Mouse (Mus musculus): Measurements from ENCODE around the gene Vps16. TPM values are rescaled to one million over a fixed set of nuclear protein-coding genes. Genes with fewer than 3 reads are reported as not detected.

The Vps16 gene
- 10 to 100 TPM; 78.0 to 78.3 TPM for total RNA-seq (2021)

DNA sequence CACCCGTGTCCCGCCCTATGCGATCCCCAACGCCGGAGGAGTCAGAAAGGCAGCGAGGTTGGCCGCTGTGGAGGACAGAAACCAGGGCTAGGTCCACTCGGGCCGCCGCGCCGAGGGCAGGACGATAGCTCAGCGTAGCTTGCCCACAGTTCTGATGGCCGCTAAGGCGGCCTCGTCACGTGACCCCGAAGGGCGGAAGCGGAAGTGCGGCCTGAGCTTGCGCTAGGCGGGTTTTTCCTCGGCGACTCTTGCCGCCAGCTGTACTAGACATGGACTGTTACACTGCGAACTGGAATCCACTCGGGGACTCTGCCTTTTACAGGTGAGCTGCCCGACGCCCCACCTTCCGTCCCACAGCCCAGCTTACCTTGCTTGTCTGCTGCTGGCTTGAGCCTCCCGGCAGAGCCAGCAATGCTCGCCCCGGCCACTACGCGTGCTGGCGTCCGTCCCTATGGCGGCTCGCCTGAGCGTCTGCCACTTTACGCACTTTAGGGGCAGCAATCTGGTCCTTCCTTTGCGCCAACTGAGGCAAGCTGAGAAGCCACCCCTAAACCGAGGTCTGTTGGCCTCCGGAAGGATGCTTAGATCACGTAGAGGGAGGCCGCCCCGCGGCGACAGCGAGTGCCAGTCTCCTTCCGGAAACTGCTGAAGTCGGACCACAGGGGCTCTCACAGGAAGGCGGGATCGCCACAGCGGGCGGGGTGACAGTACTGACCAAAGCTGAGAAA lies at the start of gene Vps16, which contains the start of gene Pced1a:
Gene Vps16 (plus strand): TSS at position 214 of the 728 bp plus-strand sequence.
Gene Pced1a (minus strand): TSS at position 576 of the 728 bp plus-strand sequence.
- DNase-seq (ENCODE audit: low spot score in 2 of 2): peak; percentile 95 to 96
- intact Hi-C loops (cut with DNase I): no loop called here

DNA sequence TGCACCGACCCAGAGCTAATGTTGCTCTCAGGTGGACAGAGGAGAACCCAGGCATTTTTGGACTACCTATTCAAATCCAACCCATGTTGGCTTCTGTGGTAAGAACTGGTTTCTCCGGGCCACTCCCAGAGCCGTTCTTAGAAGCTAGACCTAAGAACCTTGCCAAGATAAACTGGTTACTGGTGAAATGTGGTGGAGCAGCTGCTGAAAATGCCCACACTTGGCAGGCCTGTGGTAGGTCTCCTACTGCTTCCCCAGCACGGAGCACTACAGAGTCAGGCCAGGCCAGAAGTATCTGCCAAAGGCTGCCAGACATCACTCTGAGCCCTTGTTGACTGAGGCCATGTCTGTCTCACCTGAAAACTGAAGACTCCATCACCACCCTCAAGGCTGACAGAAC lies 49.2 kb upstream of the Vps16 start:
- intact Hi-C loops (cut with DNase I): no loop called here
- no peak for DNase-seq (ENCODE audit: low spot score in 2 of 2)

DNA sequence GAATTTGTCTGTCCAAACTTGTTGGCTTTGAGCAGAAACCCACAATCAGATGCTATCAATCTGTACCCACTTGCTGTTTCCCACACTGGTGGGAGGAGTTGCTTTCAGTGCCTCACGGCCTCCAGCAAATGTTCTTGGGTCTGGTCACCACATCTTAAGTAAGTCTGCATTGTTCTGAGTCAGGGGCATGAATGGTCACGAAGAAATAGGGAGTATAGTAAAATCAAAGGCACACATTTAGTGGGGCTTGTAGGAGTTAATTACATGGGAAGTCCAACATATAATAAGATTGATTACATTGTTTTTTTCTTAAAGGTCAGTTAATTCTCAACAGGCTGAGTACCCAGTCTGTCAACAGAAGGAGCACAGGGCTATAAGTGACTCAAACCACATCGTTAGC lies 40.9 kb upstream of the Vps16 start:
- intact Hi-C loops (cut with DNase I): no loop called here
- DNase-seq (ENCODE audit: low spot score in 2 of 2): no peak

DNA sequence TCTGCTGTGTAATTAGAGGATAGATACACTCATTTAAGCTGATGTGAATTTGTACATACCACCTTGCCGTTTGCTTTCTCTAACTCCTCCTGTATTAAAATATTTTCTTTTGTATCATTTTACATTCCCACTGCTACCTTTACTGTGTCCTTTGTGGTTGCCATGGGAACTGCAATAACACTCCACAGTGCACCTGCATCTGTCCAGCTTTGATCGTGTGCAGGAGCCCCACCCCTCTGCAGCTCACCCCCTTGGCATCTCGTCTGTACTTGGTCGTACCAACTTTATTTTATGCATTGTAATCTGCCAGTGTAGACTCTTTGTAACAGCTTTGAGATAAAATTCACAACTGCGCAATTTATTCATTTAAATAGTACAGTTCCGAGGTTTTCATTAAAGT lies 40.2 kb upstream of the Vps16 start:
- DNase-seq (ENCODE audit: low spot score in 2 of 2): no peak
- intact Hi-C loops (cut with DNase I): no loop called here

DNA sequence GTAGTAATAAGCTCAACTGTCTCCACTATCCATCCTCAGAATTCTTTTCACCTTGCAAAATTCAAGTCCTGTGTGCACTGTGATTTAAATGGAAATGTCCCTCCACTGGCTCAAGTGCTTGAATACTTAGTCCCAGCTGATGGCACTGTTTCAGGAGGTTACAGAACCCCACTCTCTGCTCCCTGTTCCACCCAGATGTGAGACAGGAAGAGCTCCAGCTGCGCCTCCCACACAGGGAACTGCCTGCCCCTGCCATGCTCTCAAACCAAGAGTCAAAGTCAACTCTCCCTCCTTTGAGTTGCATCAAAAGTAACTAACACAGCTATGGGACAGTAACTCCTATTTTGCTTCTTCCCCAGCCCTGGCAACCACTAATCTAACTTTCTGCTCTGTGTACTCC lies 37.9 kb upstream of the Vps16 start:
- DNase-seq (ENCODE audit: low spot score in 2 of 2): no peak
- intact Hi-C loops (cut with DNase I): no loop called here

DNA sequence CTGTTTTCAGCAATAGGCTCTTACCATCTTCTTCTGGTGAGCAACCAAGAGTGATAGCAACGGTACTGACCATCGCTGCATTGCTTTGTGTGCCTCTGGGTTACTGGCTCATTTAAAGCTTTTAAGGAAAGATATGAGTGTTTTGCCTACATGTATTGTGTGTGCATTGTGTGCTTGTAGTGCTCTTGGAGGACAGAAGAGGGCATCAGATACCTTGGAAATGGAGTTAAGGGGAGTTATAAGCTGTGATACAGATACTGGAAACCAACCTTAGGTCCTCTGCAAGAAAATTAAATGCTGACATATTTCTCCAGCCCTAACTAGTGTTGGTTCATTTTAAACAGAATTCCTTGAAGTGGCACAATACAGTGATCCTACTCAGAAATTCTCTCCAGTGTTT lies 35.3 kb upstream of the Vps16 start:
- intact Hi-C loops (cut with DNase I): no loop called here
- no peak for DNase-seq (ENCODE audit: low spot score in 2 of 2)

DNA sequence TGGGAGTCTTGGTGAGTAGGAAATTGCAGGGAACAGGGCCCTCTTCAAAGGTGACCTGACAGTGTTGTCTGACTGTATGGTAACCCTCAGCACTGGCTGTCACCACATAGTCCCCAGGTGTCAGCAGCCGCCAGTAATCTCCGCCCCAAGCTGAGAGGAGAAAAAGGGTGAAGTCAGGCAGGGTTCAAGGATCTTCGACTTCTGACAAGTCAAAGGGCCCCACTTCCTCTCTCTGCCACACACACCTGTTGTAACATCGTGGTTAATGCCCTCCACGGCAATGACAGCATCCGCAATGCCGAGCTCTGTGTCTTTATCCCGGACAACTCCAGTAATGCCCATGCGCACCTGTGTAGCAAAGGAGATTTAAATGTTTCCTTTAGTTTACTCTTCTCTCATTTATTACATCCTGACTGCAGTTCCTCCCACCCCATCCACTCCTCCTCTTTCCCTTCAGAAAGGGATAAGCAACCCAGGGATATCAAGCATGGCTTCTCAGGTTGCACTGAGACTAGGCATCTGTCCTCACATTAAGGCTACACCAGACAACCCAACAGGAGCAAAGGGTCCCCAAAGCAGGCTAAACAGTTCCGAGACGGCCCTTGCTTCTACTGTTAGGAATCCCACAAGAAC lies 33.0 kb upstream of the Vps16 start:
- intact Hi-C loops (cut with DNase I): no loop called here

DNA sequence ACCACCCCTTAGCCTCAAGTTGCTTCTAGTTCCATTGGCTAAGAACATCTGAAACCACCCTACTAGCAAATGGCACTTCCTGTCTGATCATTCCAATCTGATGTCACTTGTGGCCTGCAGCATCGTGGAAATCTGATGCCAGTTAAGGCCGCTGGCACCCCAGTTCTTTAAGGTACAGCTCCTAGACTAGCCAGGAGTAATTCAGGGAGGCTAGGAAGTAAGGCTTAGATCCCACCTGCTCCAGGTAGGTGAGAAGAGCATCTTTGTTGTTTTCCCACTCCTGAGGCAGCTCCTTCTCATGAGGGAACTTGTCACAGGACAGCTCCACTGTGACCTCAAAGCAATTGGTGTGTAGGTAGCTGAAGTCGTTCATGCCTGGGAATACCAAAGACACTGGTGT lies 31.3 kb upstream of the Vps16 start:
- no peak for DNase-seq (ENCODE audit: low spot score in 2 of 2)
- intact Hi-C loops (cut with DNase I): no loop called here

More for the DNA sequence above, 33.0 kb upstream of the Vps16 start:
- no peak for DNase-seq (ENCODE audit: low spot score in 2 of 2)

DNA sequence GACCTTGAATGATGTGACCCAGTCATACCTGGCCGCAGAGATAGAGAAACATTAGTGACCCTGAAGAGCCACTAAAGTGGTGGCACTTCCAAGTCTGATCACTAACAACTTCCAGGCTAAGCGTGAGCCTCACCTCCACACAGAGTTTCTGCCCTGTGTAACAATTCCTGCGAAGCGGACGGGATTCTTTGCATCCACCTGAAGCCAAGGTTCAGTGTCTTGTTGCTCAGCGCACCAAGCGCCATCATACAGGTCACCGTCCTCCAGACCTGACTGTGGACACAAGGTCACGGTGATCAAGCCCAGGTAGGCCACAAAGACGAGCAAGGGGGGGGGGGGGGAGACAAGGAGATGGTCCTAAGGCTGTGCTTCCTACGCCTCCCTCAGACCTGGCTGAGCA lies 28.4 kb upstream of the Vps16 start:
- no peak for DNase-seq (ENCODE audit: low spot score in 2 of 2)
- intact Hi-C loops (cut with DNase I): no loop called here

DNA sequence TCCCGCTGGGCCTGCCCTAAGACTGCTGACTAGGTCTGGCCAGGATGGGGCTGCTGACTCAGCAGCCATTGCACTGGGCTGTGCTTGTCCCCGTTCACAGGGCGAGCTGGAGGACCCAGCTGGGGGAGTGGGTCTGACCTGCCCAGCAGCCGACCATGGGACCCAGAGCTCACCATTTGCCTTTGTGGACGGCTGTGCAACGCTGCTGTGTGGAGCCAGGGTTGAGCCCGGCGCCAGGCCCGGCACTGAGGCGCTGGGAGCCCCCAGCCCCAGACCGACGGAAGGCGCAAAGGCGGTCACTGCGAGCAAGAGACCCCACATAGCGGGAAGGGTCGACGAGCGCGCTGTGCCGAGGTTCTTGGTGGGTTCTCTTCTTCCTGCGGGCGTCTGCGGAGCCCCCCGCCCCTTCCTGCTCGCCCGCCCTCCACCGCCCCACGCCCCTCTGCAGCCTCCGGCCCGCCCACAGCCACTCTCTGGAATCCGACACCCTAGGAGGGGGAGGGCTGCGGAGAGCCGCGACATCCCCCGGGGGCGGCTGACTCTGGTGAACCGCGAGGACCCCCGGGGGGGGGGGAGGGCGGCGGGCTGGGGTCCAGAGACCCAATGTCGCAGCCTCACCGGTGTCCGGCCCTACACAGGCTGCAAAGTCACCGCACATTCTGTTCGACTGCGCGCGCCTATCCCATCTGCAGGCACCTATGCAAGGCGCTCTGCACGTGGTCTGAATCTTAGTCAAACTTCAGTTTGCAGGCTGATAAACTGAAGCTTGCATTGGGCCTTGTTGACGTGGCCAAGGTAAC lies 26.8 kb upstream of the Vps16 start, which contains the start of gene Cpxm1:
Gene Cpxm1 (minus strand): TSS at position 389 of the 800 bp plus-strand sequence.
- no peak for DNase-seq (ENCODE audit: low spot score in 2 of 2)
- intact Hi-C loops (cut with DNase I): no loop called here

DNA sequence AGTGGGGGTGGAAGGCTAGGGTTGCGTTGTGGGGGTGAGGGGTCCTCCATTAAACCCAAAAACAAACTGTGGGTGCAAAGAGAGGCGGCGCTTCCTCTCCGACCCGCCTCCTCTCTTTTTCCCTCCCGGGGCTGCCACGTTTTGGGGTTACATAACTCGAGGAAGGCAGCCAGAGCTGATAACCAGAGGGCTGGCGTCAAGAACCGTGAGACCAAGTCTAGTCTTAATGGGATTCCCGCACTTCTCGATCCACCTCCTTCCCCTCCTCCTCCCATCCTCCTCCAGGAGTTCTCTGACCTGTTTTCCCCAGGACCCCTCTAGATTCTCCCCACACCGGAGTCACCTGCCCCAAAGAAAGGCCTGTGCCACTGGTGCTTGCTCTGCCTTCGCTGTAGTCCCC lies 26.0 kb upstream of the Vps16 start:
- intact Hi-C loops (cut with DNase I): no loop called here
- no peak for DNase-seq (ENCODE audit: low spot score in 2 of 2)

DNA sequence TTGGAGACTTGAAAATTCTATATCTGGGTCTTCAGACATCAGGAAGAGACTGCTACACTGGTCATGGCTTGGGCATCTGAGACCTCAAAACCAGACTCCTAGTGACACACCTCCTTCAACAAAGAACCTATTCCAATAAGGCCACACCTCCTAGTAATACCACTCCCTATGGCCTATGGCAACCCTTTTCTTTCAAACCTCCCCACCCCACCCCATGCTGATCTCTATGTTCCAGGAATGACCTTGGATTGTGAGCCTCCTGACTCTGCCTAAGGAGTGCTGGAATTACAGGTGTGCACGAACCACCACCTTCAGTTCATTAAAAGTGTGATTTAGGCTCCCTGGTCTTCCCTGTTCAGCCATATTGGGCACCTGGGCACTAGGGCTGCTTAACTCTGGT lies 24.1 kb upstream of the Vps16 start:
- intact Hi-C loops (cut with DNase I): no loop called here
- no peak for DNase-seq (ENCODE audit: low spot score in 2 of 2)

DNA sequence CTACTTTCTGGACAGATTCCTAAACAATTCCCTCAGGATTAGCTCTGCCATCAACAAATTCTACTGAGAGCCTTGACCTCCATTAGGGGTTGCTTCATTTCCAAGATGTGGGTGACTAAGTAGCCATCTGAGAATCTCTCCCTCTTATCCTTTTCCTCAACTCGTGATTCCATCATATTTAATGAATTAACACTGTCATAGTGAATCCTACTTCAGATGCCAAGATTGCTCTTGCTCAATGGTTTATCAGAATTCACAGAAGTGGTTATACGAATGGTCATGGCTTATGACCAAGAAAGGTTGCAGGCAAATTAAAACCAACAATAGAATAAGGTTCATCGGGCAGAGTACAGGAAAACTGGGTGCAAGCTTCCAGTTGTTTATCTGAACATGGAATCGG lies 22.2 kb upstream of the Vps16 start:
- intact Hi-C loops (cut with DNase I): no loop called here
- DNase-seq (ENCODE audit: low spot score in 2 of 2): no peak

DNA sequence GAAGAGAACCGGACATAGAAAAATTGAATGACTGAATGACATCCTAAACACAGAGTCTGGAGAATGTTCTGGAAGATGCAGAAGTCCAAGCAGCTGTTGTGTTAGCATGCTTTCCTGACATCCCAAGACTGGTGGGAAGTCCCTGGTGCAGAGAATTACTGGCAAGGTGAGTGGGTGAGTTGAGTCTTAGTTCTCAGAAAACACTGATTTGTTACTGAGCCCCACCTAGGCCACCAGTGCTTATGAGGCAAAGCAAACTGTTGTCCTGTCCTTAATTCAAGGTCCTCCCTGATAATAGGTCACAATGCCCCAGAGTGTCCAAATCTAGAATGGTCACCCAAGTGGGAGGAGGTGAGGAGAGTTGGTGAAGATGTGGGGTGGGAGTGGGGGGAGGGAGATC lies 19.2 kb upstream of the Vps16 start, which contains the start of the genes Gm28372 and 1700020A23Rik:
Gene Gm28372 (plus strand): TSS at position 301 of the 400 bp plus-strand sequence.
Gene 1700020A23Rik (plus strand): TSS at position 321 of the 400 bp plus-strand sequence.
- DNase-seq (ENCODE audit: low spot score in 2 of 2): no peak
- intact Hi-C loops (cut with DNase I): no loop called here

DNA sequence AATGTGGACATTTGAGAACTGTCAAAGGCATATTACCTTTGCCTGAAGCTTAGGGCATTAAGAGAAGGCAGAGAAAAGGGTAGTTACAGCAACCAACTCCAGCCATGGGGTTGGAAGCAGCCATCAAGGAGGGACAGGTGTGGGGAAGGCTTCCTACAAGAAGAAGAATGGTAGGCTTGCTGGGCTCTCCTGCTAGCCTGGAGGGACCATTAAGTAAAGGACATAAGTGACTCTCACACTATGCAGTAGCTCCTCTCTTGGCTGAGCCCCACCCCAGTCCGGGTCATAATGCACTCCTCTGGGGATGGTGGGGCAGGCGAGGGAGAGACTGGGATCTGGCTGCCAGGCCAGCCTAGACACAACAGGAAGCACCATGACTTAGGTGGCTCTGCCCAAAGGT lies 18.0 kb upstream of the Vps16 start, which contains the start of gene Tmem239:
Gene Tmem239 (plus strand): TSS at position 301 of the 400 bp plus-strand sequence.
- intact Hi-C loops (cut with DNase I): no loop called here

DNA sequence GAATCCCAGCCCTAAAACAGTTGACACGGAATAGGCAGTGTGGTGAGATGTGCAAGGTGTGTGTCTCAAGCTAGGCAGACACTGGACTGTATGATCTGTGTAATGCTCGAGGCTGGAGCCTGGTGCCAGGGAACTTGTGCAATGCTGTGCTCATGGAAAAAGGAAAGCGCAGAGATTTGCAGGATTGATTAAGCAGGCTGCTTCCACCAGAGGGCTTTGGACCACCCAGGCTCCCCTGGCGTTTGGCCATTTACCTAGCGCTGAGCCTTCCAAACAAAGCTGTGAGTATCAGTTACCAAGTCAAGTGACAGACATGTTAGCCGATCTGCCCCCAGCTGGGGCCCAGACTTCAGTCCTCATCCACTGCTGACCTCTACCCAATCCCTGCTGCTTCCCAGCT lies 15.9 kb upstream of the Vps16 start:
- intact Hi-C loops (cut with DNase I): no loop called here
- DNase-seq (ENCODE audit: low spot score in 2 of 2): no peak

More for the DNA sequence above, 18.0 kb upstream of the Vps16 start, which contains the start of gene Tmem239:
- no peak for DNase-seq (ENCODE audit: low spot score in 2 of 2)

DNA sequence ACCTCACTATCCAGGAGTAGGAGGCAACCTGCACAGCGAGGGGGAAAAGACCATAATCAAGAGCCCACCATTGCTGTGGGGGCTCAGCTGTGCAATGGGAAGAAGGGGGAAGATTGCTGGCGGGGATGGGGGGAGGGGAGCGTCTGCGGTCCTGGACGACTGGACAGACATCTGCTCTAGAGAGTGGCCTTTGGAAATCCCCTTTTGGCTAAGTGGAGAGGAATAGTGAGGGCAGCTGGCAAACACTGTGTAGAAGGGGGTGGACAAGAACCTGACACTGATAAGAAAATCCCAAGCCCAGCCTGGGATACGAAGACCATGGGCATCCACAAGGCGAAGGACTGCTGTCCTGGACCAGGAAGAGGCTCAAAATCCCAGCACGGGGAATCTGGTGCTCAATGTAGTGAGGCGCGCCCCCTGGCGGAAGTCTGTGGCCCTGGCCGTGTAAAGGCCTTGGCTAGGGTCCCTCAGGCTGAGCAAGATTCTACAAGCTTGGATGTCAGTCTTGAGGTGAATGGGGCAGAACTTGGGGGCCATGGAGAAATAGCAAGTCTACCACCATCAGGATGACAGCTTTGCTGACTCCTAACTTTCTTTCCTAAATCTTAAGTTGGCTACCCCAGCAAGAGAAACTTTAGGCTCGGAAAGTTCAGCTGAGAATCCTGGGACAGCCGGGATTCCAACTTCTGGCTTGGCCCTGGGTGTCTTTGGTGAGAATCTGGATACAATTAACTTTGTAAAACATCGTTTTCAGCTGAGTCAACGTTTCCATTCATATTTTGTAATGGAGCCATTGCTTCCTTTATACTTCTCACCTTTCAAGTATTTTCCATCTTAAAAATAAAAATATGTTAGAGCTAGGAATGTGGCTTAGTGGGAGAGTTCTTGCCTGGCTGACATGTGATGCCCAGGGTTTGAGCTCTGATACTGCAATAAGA lies 12.3 kb upstream of the Vps16 start:
- DNase-seq (ENCODE audit: low spot score in 2 of 2): peak; percentile 67 to 68
- intact Hi-C loops (cut with DNase I): loop anchor here (1.0 kb wide), 1 partner anchor 122 kb away; no protein-coding TSS in a partner anchor

DNA sequence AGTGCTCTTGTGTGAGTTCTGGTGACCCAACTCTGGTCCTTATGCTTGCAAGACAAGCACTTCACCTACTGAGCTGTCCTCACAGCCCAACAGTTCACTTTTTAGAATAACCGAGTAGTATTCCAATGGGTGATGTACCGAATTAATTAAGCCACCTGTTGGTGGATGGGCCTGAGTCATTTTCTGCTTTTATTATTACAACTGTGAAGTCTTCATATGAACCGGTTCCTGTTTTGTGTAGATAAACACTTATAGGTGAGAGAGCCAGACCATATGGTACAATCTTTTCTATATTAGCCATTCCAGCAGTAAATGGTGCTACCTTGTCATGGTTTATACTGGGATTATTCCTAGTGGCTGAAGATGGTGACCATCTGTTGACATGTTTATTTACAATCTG lies 11.4 kb upstream of the Vps16 start:
- no peak for DNase-seq (ENCODE audit: low spot score in 2 of 2)
- intact Hi-C loops (cut with DNase I): no loop called here
